Mouse (Mus musculus) cerebellum, postnatal 4 days (tissue): ENCODE measurements around the gene Ttc7b.

ENCODE experiments used
- DNase-seq, 2 experiments: peaks; one replicate each; pipeline ENCODE4 v3.0.0; 2022; ENCODE audit warnings: low spot score in 2 of 2, mixed read lengths in 1 of 2

The Ttc7b gene

DNA sequence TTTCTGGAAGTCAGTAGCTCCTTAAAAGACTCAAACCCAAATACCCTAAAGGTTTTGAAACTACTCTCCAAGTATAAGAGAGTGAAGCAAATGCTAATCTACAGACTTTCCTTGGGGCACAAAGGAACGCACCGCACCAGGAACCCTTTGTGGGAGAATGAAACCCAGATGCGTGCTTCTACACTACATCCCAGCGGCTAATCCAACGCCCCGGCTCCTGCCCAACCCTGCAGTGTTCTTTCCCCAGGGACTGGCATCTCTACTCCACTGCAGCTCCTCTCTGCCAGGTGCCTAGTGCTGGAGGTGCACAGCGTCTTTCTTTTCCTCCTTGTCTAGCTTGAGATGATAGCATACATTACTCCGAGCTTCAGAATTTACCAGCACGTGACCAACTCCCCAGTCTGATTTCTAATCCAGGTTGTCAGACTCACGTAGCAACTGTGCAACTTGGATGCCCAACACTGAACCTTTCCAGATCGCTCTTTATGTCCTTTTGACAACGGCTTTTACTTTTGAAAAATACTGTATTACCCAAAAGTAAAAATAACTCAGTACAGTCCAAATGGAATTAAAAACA is 72.8 kb downstream of the Ttc7b start:
- no peak for DNase-seq

DNA sequence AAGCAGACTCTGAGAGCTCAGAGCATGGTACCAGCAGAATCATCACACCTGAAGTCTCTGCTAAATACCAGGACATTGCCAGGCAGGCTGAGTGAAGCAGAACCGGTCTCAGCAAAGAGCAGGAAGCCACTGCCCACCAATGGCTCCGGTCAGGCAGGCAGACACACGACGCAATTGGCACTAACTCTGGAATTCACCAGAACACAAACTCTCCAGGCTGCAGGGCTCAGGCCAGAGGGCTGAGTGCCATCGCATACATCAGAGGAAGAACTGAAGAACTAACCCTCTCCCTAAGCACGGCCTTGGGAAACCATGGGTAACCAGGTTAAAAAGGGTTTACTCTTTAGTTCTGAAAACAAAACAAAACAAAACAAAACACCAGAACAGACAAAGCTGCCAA is 73.5 kb downstream of the Ttc7b start:
- DNase-seq: no peak

DNA sequence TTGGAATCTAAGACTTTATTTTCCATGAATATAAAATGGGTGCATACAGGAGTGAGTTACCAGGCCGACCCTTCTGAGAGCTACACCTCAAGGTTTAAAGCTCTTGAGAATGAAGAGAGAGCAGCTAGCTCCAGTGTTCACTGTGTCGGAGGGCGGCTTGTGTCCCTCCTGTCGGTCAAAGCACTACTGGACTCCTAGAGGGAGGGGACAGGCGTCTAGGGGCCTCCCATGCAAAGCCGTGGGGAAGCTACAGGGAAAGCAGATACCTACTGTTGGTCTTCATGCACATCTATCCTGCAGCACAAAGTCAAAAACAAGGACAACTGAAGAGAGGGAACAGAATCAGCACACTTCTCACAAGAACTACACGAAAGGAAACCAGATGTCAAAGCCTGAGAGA is 74.9 kb downstream of the Ttc7b start:
- DNase-seq: no peak

DNA sequence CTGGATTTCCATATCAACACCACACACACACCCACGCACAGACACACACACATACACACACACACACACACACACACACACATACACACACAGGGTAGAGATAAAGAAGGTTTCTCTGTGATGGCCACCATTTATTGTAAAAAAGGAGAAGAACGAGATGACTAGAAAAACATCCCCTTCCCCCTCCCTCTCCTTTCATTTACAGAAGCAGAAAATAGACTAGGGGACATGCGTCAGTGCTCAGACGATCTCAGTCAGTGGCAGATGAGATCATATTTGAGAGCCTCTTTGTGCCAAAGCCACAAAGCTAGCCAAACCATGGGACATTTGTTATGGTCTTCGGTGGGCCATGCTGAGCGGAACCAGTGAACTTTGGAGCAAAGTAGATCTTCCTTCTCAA is 75.4 kb downstream of the Ttc7b start:
- no peak for DNase-seq

DNA sequence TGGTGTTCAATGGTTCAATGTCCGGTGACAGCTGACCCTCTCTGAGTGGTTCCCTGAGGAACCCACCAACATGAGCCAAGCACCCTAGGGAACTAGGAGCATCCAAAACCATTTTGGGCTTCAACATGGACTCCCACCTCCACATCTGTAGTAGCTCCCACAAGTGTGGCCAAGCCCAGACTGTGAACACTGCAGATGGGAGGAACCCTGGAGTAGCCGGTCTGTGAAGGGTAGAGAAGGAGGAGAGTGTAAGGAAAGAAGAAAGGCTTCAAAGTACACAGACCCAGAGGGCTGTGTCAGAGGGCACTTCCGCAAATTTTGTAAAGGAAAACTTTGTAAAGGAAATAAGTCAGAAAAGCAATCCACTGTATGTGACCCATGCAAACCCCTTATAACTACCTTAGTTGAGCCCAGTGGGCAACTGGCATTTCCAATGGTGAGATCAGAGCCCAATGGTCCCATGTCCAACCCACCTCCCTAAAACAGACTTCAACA is 75.9 kb downstream of the Ttc7b start:
- DNase-seq: no peak

DNA sequence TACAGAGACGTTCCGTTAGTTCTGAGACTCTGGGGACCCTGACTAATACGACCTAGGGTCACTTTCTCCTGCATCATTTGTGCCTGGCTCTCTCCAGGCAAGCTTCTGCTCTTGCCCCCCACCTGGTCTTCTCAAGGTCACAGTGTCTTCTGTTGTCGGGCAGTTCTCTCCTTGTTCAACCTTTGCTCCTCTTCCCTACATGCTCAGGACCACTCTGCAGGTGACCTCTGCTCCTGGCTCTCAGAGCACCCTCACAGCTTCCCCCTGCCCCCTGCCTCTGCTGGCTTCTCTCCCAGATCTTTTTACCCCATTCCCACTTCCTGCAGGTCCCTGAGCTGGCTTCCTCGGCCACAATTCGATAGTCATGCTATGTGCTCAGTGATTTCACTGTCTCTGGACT is 77.2 kb downstream of the Ttc7b start:
- DNase-seq: no peak

DNA sequence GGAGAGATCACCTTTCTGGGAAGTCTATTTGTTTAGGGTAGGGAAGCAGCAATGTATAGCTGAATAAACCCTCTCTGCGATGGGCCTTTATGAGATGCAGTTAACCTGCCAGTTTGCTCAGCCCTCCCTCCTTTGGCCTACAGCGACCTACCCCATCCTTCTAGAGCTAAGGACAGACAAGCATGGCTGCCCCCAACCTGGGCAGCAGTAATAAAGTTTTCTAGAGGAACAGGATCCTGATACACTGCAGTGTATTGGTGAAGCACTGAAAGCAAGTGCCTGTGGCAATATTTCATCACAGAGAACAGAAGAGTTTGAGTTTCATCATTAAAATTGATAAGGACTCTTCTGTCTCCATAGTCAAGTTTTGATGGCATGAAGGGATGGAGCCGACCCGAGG is 79.0 kb downstream of the Ttc7b start:
- no peak for DNase-seq

DNA sequence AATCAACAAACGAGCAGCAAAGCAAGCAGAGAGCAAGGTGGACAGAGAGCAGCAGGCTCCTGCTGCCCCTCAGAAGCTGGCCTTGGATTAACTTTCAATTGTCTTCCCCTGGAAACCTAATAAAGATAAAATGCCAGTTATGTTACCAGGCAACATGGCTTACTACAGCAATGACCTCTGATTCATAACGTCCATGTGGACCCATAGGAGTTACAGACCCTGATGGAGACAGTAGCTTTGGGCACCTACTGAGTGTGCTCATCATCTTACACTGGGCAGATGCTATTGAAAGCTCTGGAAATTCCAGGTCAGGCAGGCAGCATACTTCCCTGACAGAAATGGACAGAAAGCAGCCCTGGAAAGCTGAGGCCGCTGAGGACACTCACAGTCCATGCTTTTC is 80.7 kb downstream of the Ttc7b start:
- DNase-seq: no peak

DNA sequence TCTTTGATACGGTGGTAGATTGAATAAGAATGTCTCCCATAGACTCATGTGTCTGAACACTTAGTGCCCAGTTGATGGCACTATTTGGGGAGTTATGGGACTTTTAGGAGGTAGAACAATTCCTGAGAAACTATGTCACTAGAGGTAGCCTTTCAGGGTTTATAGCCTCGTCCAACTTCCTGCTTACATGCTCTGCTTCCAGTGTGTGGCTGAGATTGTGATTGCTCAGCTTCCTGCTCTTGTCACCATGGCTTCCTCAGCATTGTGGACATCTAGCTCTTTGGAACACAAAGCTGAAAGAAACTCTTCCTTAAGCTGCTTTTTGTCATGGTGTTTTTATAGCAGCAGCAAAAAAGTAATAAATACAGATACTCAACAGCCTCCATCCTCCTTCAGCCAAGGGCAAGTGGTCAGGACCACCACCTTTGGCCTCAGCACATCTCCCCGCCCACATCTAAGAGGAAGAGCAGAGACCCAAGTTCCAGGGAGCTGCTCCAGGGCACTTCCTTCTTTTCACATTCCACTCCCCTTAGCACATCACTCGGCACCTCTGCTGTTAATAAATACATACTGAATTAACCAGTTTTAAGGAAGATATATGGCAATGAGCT is 81.4 kb downstream of the Ttc7b start:
- DNase-seq: no peak

DNA sequence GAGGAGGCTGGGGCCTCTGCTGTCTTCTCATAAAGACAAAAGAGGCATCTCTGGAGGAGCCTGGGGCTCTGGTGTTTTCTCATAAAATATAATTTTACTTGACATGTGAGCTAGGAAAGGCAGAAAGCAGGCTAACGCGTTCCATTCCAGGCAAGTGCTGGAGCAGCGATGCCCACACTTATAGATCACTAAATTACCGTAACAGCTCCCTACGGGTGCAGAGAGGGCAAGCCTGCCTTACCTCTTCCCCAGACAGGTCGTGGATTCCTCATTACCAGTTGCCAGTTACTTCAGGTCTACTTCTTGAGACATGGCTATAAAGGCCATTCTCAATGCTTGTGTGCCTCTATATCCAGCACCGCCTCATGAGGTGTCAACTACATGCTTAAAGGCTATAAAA is 82.1 kb downstream of the Ttc7b start:
- DNase-seq: no peak

DNA sequence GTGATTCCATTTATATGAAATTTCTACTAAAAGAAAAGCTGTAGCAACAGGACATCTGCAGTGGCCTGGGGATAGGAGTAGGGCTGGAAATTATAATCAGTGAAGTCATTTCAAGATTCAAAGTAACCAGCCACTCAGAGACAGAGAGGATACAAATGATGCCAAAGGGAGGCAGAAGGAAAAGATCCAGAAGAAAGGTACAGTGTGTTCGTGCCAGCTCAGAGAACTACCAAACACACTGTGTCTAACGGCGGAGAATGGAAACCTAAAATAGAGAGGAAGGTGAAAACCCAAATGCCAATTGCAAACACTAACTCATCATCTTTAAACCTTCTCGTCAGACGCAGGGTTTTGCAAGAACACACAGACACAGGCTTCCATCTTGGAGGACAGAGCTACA is 82.8 kb downstream of the Ttc7b start:
- DNase-seq: no peak

DNA sequence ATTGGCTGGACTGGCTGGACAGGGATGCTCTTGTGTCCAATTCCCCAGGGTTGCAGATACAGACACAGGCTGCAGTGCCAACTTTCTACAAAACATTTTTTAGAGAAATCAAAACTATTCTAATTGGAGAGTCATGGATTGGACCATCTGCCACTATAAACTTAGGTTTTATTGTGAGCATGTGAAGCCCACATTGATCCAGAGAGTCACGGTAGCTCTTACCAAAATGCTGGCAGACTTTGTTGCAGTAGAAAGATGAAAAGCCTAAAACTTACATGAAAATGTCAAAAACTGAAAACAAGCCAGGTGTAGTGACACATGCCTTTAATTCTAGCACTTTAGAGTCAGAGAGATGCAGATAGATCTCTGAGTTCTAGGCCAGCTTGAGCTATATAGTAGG is 84.9 kb downstream of the Ttc7b start:
- no peak for DNase-seq

DNA sequence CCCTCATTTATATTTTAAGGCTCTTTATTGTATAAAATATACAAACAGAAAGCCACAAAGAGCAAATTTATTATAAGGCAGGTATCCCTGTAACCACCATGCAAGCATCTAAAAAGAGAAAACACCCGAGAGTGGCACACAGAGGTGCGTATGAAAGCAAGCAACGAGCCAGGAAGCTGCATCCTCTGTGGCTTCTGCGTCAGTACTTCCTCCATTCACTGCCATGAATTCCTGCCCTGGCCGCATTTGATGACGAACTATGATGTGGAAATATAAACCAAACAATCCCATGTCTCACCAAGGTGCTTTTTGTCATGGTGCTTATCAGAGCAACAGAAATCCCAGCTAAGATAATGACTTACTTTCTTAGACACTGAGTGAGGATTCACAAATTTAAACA is 88.8 kb downstream of the Ttc7b start:
- no peak for DNase-seq

DNA sequence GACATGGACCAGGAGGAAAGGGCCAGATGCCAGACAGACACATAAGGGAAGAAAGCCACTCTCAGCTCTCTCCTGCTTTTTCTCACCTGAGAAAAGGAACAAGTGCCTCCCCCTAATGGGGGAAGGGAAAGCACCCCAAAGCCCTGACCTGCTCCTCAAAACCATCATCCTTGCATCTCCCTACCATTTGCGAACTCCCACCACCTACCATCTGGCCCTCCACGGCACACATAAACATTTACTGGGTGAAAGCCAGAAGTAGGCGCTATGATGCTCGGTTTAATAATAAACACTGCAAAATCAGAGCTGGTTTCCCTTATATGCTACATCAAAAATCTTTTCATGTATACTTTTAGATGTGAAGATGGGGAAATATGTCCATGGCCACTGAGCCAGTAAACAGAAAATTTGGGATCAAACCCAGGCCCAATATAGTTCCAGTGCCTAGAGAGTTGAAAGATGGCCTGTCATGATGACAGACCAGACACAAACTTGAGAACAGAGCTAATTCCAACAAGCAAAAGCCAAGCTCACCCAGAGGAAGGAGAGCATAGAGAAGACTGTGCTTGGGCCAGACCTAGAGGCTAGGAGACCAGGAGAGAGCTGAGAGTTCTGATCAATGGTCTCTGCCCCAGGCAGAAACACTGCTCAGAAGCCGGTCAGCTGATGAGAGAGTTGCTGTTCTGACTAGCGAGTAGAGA is 91.1 kb downstream of the Ttc7b start:
- DNase-seq: no peak

DNA sequence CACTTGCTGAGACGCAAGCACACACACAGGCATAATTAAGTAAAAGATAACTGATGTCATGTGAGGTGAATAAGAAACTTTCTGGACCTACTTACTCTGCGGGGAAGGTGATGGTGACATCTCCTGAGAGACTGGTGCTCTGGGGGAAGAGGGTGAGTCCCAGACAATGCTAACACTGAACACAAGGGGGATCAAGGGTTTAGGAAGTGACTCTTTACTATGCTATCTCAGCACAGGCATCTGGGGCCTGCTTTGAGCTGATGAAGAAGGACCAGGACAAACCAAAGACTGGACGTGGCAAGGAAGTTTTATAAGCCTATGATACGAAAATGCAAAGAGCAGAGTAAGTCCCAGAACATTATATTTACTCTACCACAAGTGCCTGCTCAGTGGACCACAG is 92.4 kb downstream of the Ttc7b start:
- DNase-seq: no peak

DNA sequence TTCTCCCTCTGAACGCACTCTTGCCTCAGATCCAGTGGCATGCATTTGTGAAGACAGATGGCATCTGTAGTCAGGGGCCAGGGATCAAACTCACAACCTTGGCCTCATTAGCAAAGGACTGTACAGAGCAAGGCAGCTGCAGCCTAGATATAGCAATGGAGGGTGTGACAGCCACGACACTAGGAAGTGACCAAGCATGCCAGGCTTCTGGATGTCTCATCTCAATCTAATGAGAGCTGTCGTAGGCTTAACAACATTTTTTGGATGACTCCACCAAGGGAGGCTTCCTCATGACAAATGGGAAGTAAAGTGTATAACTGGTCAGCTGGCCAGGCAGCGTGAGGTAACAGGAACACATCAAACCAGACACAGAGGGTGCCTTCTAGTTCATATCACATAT is 94.4 kb downstream of the Ttc7b start:
- DNase-seq: no peak

DNA sequence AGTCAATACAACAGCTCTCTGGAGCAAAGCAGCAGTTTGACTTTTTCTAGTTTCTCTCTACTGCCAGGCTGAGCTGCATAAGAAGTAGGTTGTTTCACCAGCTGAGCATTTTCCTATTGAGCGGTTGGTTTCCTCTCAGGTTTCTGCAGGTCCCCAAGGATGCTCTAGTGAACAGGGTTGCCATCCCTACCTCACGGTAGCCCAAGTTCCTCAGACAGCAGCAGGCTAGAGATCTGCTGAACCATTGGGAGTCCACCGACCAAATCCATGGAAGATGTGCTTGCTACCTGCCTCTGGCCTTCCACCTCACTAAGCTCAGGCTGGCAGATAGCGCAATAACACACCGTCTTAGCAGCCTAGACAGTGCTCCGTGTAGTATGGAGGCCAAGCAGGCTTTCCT is 95.6 kb downstream of the Ttc7b start:
- DNase-seq: no peak

DNA sequence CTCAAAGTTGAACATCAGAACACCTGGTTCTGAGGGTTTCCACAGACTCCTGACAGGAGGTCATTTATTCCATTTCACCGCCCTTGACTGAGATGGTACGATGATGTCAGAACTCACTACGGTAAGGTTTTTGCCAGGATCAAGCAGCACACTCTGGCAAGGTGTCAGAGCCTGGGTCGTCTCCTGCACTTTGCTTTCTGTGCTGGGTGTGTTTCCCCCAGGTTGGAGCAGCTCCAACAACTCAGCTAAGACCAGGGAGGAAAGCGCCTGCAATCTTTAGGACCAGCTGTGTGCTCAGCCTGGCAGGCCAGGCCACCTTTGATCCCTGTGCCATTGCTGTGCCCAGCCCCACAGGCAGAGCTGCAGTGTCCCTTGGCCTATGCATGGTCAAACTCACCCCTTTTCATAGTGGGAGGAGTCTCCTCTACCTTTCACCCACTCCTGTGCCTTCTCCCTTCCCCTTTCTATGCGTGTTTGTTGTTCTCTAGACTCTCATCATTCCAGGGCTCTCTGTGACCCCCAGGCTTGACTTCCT is 98.3 kb downstream of the Ttc7b start:
- peak in 1 of 2 experiments; percentile 18 for DNase-seq

DNA sequence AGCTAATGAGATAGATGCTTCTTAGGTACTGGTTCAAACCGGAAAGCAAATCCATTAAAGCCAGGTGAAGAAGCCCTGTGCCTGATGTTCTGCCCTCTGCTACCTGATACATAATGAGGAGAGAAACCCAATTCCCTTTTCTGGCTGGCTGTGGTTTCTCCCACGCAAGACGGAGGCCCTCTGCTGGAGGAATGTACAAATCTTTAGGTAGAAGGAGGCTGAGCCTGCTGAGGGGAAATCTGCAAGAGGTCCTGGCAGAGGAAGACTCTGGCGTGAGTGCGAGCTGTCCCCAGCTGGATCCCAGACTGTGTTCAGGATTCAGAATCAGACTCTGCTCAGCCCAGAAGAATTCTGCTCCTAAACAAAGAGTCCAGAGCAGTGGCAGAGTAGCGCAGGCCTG is 99.1 kb downstream of the Ttc7b start:
- DNase-seq: peak in 1 of 2 experiments; percentile 50

DNA sequence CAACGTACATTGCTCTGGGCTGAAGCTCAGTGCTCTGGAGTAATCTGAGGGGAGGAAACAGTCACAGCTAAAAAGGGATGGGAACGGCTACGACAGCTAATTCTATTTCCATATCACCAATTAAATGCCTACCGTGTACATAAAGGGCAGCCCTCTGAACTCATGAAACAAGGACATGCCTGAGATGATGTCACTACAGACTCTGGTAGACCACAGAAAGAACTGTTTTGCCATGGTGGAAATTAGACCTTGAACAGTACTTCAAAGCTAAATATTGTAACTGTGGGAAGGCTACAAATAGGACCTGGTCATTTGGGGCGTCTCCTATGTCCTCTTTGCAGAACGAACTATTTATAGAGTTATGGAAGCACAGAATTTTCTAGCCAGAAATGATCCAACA is 99.7 kb downstream of the Ttc7b start:
- DNase-seq: no peak

DNA sequence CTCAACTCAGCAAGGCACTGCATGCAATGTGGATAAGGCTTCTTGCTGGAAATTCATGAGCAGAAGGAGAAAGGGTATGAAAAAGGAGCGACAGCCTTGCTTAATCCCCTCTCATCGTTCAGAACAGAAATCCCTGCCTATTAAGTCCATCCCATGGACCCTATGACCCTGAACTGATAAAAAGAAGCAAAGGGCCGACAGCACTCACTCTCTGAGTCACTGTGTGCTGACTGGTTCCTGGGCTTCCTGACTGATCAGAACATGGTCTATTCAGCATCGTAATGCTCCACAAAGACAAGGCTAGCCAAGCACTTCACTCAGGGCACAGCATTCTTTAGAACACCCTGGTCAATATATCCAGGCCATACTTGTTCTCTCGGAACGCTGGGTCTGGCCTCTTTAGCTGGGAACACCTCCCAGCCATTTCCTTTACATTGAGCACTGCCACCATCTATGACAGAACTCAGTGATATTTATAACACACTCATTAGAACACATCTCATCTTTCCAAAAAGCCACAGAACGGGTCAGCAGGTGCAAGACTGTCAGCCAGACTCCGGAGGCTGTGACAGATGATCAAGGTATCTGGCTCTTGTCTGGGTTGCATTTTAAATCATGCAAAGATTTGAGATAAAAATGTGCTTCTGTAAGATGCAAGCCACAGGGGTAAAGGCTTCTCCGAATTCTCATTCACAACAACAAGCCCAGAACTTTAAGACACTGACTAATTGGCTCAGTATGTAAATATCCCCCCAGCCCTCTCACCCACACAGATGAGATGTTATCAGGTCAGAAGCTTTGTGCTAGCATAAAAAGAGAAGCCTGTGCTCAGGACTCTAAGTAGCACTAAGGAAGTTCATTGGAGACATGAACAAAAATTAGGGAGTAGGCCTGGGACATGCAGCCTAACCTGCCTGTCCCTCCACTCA is 100.4 kb downstream of the Ttc7b start:
- DNase-seq: no peak

DNA sequence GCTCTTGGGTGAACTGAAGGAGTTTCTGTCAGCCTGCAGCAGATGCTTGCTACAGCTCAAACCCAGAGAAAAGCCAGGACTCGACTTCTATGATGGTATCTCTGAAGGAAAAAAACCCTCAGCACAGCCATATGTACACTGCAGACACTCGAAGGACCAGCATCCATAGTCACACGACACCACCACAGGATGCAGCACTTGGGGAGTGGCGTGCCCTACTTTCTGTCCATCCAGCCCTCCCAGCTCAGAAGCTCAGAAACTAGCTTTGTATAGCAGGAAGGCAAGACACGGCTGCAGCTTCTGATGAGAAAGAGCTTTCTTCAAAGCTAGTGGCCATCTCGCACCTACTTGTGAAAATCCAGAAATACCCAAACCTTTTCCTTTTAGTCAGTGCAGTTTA is 104.8 kb downstream of the Ttc7b start:
- DNase-seq: no peak
